Mouse (Mus musculus) adrenal gland, postnatal 25 days (tissue): Measurements from ENCODE around the gene Plek2. TPM values are rescaled to one million over a fixed set of nuclear protein-coding genes. Genes with fewer than 3 reads are reported as not detected.
"Not testable (repeated sequence)": the region's sequence is repeated elsewhere in the genome, so short reads cannot be mapped to it uniquely, and the experiment has no call there.

Source experiments
- DNase-seq: peaks from one replicate; pipeline ENCODE4 v3.0.0; 2021; ENCODE audit warnings: mixed read lengths
- long read RNA-seq: library from polyadenylated mRNA; stranded (forward); transcript quantifications from one replicate; pipeline ENCODE4 v2.0.0, GENCODE M21; 2021
- total RNA-seq: library from RNA; stranded (reverse); gene quantifications from 2 replicates; pipeline ENCODE4 v1.2.3, GENCODE M21; 2021

The Plek2 gene
- not detected in 2 replicates for total RNA-seq
- long read RNA-seq, partial matches to known transcripts = 0 of 3 reads
- long read RNA-seq, other reads (novel, unspliced or antisense) = 0 of 3 reads

- peak; percentile 81 for DNase-seq
These were observed at the start of gene Plek2 for GRCm38 (mm10) chr12:78906707-78907162. Gene Plek2 (minus strand): TSS chr12:78906964.

GRCm38 (mm10) chr12:78956405-78956804 is 49.6 kb upstream of the Plek2 start:
- no peak for DNase-seq

- no peak for DNase-seq
These were observed 45.7 kb upstream of the Plek2 start for GRCm38 (mm10) chr12:78952484-78952883.

- DNase-seq = no peak
These were observed 45.3 kb upstream of the Plek2 start for GRCm38 (mm10) chr12:78952053-78952452.

GRCm38 (mm10) chr12:78947661-78948060 is 40.9 kb upstream of the Plek2 start:
- no peak for DNase-seq

- DNase-seq = no peak
These were observed 40.4 kb upstream of the Plek2 start for GRCm38 (mm10) chr12:78947161-78947560.

- no peak for DNase-seq
These were observed 36.2 kb upstream of the Plek2 start for GRCm38 (mm10) chr12:78942931-78943330.

GRCm38 (mm10) chr12:78940081-78940480 is 33.3 kb upstream of the Plek2 start:
- no peak for DNase-seq

- DNase-seq = no peak
These were observed 32.8 kb upstream of the Plek2 start for GRCm38 (mm10) chr12:78939393-78940037.

- DNase-seq = no peak
These were observed 29.7 kb upstream of the Plek2 start for GRCm38 (mm10) chr12:78936494-78936893.

- no peak for DNase-seq
These were observed 23.1 kb upstream of the Plek2 start for GRCm38 (mm10) chr12:78929900-78930299.

GRCm38 (mm10) chr12:78927287-78927686 is 20.5 kb upstream of the Plek2 start:
- no peak for DNase-seq

GRCm38 (mm10) chr12:78923539-78924189 is 16.9 kb upstream of the Plek2 start:
- DNase-seq = no peak

- not testable (repeated sequence) for DNase-seq
These were observed 16.2 kb upstream of the Plek2 start for GRCm38 (mm10) chr12:78922977-78923376.

- no peak for DNase-seq
These were observed 15.3 kb upstream of the Plek2 start for GRCm38 (mm10) chr12:78922058-78922457.

- DNase-seq = no peak
These were observed 14.7 kb upstream of the Plek2 start for GRCm38 (mm10) chr12:78921421-78921820.

- peak; percentile 31 for DNase-seq
These were observed 12.4 kb upstream of the Plek2 start for GRCm38 (mm10) chr12:78919079-78919712.

- DNase-seq = peak; percentile 73
These were observed 11.7 kb upstream of the Plek2 start for GRCm38 (mm10) chr12:78918227-78919078.

GRCm38 (mm10) chr12:78916278-78916677 is 9.5 kb upstream of the Plek2 start:
- DNase-seq = no peak

GRCm38 (mm10) chr12:78915561-78915960 is 8.8 kb upstream of the Plek2 start:
- no peak for DNase-seq

GRCm38 (mm10) chr12:78914458-78914857 is 7.7 kb upstream of the Plek2 start:
- DNase-seq = no peak

GRCm38 (mm10) chr12:78911707-78912417 is 5.1 kb upstream of the Plek2 start:
- peak; percentile 18 for DNase-seq
